Mouse (Mus musculus): ENCODE results near the gene A030014E15Rik.

GRCm38 (mm10) chr1:82938666-82939065, 13.9 kb downstream of the A030014E15Rik start:
- no peak for TF ChIP-seq CTCF (IDR thresholded peaks at IDR 0.05; ENCODE audit: insufficient read depth, low read length)
- TF ChIP-seq POLR2A (IDR thresholded peaks at IDR 0.05; ENCODE audit: borderline replicate concordance, extremely low read depth, low read depth, low read length), result no peak
